Mouse (Mus musculus): Measurements from ENCODE around the gene Asb8.

DNA sequence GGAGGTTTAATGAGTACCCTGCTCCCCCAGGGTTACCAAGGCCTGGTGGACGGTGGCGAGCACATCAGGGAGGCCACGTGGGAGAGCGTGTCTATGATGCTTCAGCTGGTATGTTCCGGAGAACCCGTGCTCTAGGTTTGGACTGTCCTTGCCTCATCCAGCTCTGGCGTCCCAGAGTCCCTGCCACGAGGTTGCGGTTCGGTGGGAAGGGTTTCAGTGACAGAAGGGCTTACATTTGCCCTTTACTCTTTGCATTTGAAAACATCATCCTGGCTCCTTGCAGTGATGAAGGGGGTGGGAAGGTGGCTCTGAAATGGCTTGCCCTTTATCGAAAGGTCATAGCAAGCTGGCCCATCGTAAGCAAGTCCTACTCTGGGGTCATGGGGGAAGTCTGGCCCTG is 46.1 kb downstream of the Asb8 start:
- TF ChIP-seq POLR2A (IDR thresholded peaks at IDR 0.05; ENCODE audit: insufficient read length, low read depth): no peak
- no peak for TF ChIP-seq TCF12 (IDR thresholded peaks at IDR 0.05; ENCODE audit: insufficient read depth, poor library complexity, severe bottlenecking)
- no peak for TF ChIP-seq MYOG (IDR thresholded peaks at IDR 0.05; ENCODE audit: control insufficient read depth in 1 of 3, insufficient read depth in 1 of 3, insufficient read length in 2 of 3, low read depth in 2 of 3)
